Mouse (Mus musculus): ENCODE data around the gene Tchp. TPM values are rescaled to one million over a fixed set of nuclear protein-coding genes. Genes with fewer than 3 reads are reported as not detected.

The Tchp gene
- 27.6 TPM for polyA plus RNA-seq (2017; shearing (Covaris generic))

DNA sequence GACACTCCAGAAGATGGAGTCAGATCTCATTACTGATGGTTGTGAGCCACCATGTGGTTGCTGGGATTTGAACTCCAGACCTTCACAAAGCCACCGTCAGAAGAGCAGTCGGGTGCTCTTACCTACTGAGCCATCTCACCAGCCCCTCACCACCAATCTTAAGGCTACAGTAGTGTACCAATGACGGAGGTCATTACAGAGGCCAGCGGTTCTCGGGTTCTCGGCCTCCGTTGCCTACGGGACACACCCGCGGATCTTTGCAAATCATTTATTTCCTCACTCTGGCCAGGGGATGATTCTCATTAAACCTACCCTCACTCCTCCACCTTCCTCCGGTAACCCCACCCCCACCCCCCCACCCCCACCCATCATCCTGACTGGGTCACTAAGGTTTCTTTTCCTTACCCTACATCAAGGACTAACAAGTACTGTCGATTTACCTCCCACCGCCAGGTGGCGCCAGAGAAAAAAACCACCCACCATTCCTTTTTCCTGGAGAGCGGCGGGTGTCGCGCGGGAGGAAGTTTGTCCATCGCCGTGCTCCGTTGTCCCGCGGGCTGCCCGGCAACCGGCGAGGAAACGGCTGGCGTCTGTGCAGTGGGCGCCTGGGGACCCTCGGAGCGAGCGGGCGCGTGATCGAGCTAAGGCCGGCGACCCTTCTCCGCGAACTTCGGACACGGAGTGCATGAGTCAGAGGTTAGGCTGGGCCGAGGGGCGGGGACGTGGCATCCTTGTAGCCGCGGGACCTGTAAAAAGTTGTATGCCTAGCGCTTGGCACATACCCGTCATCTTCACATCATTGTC, at the start of gene Tchp:
Gene Tchp, plus strand, starts transcription at position 496 of the 804 bp plus-strand sequence.

GRCm38 (mm10) chr5:114658255-114658654, 49.3 kb upstream of the Tchp start, which contains the start of gene Trpv4:
TSS of gene Trpv4 (minus strand) at chr5:114658421.

DNA sequence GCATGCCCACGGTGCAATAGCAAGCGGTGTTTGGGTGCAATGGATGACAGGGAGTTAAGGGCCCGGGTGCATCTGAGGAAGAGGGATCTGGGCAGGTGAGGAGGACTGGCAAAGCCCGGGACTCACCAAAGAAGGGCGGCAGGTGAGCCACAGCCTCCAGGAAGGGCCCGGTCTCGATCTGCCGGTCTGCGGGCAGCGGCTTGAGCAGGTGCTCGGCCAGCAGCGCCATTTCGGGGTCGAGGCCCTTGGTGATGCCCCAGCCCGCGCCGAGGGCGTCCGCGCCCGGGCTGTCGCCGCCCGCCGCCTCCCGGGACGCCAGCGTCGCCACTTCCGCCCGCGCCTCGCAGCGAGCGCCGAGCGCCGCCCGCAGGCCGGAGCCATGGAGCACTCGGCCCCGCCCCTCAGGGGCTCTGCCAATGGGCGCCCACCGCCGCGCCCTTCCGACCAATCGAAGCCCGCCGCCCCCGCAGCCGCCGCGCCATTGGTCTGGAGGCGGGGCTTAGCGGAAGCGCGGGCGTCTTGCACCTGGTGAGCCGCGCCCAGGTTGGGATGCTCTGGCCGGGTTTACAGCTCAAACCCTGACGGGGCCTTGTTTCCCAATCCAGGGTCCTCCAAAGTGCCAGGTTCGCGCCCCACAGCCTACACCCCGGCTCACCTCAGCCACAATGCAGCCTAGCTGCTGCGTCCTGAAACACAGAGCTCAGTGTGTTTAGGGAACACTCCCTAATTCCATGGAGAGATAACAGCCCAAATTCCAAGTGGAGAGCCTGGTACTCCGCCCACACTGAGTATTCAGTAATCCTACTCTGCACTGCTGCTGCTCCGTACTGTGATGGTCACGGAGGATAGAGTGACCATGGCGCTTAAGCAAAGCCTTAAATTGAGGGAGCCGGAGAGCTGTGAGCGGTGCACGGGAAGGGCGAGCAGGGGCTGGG, 16.7 kb upstream of the Tchp start, which contains the start of gene Gltp:
Gene Gltp, minus strand, starts transcription at position 352 of the 935 bp plus-strand sequence.

Other genes starting within 250 kb of the Tchp start
- 0.16 TPM for gene Fam222a, start 139.7 kb upstream of the Tchp start, polyA plus RNA-seq (2017; shearing (Covaris generic))
- not detected for gene Trpv4, start 49.3 kb upstream of the Tchp start, polyA plus RNA-seq (2017; shearing (Covaris generic))
- 193 TPM for gene Gltp, start 16.8 kb upstream of the Tchp start, polyA plus RNA-seq (2017; shearing (Covaris generic))
- gene Ankrd13a, start 66.9 kb downstream of the Tchp start, polyA plus RNA-seq (2017; shearing (Covaris generic)): 13.2 TPM
- gene Git2, start 67.8 kb downstream of the Tchp start, polyA plus RNA-seq (2017; shearing (Covaris generic)): 141 TPM
- gene 1500011B03Rik, start 115.7 kb downstream of the Tchp start, polyA plus RNA-seq (2017; shearing (Covaris generic)): 72.1 TPM
- gene 4930519G04Rik, start 145.9 kb downstream of the Tchp start, polyA plus RNA-seq (2017; shearing (Covaris generic)): not detected
- not detected for gene Gm9936, start 150.9 kb downstream of the Tchp start, polyA plus RNA-seq (2017; shearing (Covaris generic))
- 27.2 TPM for gene Oasl2, start 189.2 kb downstream of the Tchp start, polyA plus RNA-seq (2017; shearing (Covaris generic))
- gene Oasl1, start 215.5 kb downstream of the Tchp start, polyA plus RNA-seq (2017; shearing (Covaris generic)): 11.9 TPM
- 56.7 TPM for gene 2210016L21Rik, start 234.4 kb downstream of the Tchp start, polyA plus RNA-seq (2017; shearing (Covaris generic))

Measured in activated CD4-positive, CD25-positive, alpha-beta regulatory T cell, adult 9 weeks (primary cell).